ENCODE assay signal across 12 mouse cellular contexts in genomic region chr5:105346463-105346862, GRCm38 (mm10). TPM values are rescaled to one million over a fixed set of nuclear protein-coding genes. Genes with fewer than 3 reads are reported as not detected.
DNase-seq lines count a peak whose midpoint lies in the region; ATAC-seq lines count a peak whose summit lies in the region.
"Had no signal": no experiment of that assay in that cellular context is flagged by ENCODE, and none has a peak within 500 bp of the region (broad histone marks: within the 10 kb centered on the region; RNA-seq: fewer than 3 reads in every experiment).

No protein-coding gene starts in this region.

- H3K4me1 ChIP-seq in limb, embryonic 13.5 days = 0 out of 2 replicates have a peak, but pooled peaks cover 2% of the 10 kb centered on the region
- H3K4me1 ChIP-seq in limb, embryonic 10.5 days = peaks cover 10% of the 10 kb centered on the region
- no peaks in the 10 kb centered on the region for H3K4me1 ChIP-seq in liver, embryonic 13.5 days (replicated peaks)
- no peaks in the 10 kb centered on the region for H3K4me1 ChIP-seq in stomach, embryonic 14.5 days (ENCODE audit: control insufficient read depth, insufficient read depth, low read length)
- H3K4me1 ChIP-seq in hindbrain, embryonic 10.5 days (replicated peaks) = no peaks in the 10 kb centered on the region
- H3K4me1 ChIP-seq: hindbrain, embryonic 12.5 days; neural tube, embryonic 13.5 days had no signal

- 0 out of 2 replicates have a peak, but pooled peaks have one; percentile 36 for ATAC-seq in limb, embryonic 13.5 days (ENCODE audit: low FRiP score, low read depth)
- ATAC-seq in granulocyte monocyte progenitor cell, adult 5-6 weeks (replicated peaks; ENCODE audit: poor library complexity, severe bottlenecking) = peak; percentile 45
- ATAC-seq in liver, embryonic 13.5 days (ENCODE audit: low read depth) = 0 out of 2 replicates have a peak, but pooled peaks have one; percentile 45
- 0 out of 2 replicates have a peak, but pooled peaks have one; percentile 69 for ATAC-seq in stomach, embryonic 14.5 days (ENCODE audit: insufficient number of reproducible peaks, insufficient read depth, low FRiP score, low read depth)
- ATAC-seq: forebrain, embryonic 14.5 days had no signal

- H3K27me3 ChIP-seq in limb, embryonic 13.5 days = no peaks in the 10 kb centered on the region
- H3K27me3 ChIP-seq in limb, embryonic 10.5 days (ENCODE audit: low read depth, poor library complexity, severe bottlenecking) = no peaks in the 10 kb centered on the region
- no peaks in the 10 kb centered on the region for H3K27me3 ChIP-seq in liver, embryonic 13.5 days
- H3K27me3 ChIP-seq in stomach, embryonic 14.5 days (ENCODE audit: control insufficient read depth, insufficient read depth, low read length) = no peaks in the 10 kb centered on the region
- no peaks in the 10 kb centered on the region for H3K27me3 ChIP-seq in hindbrain, embryonic 10.5 days (ENCODE audit: insufficient read depth, poor library complexity, severe bottlenecking)
- H3K27me3 ChIP-seq: hindbrain, embryonic 12.5 days; neural tube, embryonic 13.5 days had no signal

- H3K9ac ChIP-seq in limb, embryonic 13.5 days = no peak overlapping the region
- no peak overlapping the region for H3K9ac ChIP-seq in liver, embryonic 13.5 days
- H3K9ac ChIP-seq in stomach, embryonic 14.5 days (replicated peaks; ENCODE audit: low read depth, low read length) = no peak overlapping the region
- H3K9ac ChIP-seq: hindbrain, embryonic 12.5 days; neural tube, embryonic 13.5 days had no signal

- no peak overlapping the region for H3K4me3 ChIP-seq in limb, embryonic 13.5 days
- no peak overlapping the region for H3K4me3 ChIP-seq in limb, embryonic 10.5 days
- no peak overlapping the region for H3K4me3 ChIP-seq in liver, embryonic 13.5 days (replicated peaks)
- H3K4me3 ChIP-seq in stomach, embryonic 14.5 days (ENCODE audit: low read depth, low read length) = no peak overlapping the region
- no peak overlapping the region for H3K4me3 ChIP-seq in hindbrain, embryonic 10.5 days
- H3K4me3 ChIP-seq: hindbrain, embryonic 12.5 days; neural tube, embryonic 13.5 days had no signal

- no peaks in the 10 kb centered on the region for H3K9me3 ChIP-seq in limb, embryonic 13.5 days
- no peaks in the 10 kb centered on the region for H3K9me3 ChIP-seq in limb, embryonic 10.5 days (replicated peaks)
- no peaks in the 10 kb centered on the region for H3K9me3 ChIP-seq in liver, embryonic 13.5 days (replicated peaks)
- no peaks in the 10 kb centered on the region for H3K9me3 ChIP-seq in stomach, embryonic 14.5 days (ENCODE audit: control insufficient read depth, low read depth, low read length)
- H3K9me3 ChIP-seq in hindbrain, embryonic 10.5 days = no peaks in the 10 kb centered on the region
- H3K9me3 ChIP-seq: hindbrain, embryonic 12.5 days; neural tube, embryonic 13.5 days had no signal

- H3K36me3 ChIP-seq in limb, embryonic 13.5 days = no peaks in the 10 kb centered on the region
- no peaks in the 10 kb centered on the region for H3K36me3 ChIP-seq in limb, embryonic 10.5 days
- H3K36me3 ChIP-seq in liver, embryonic 13.5 days = no peaks in the 10 kb centered on the region
- no peaks in the 10 kb centered on the region for H3K36me3 ChIP-seq in stomach, embryonic 14.5 days (ENCODE audit: control insufficient read depth, insufficient read depth, low read length)
- no peaks in the 10 kb centered on the region for H3K36me3 ChIP-seq in hindbrain, embryonic 10.5 days
- H3K36me3 ChIP-seq: hindbrain, embryonic 12.5 days; neural tube, embryonic 13.5 days had no signal

- DNase-seq in limb, embryonic 10.5 days (ENCODE audit: low spot score) = no peak
- no peak for DNase-seq in liver, embryonic 13.5 days
- DNase-seq in hindbrain, embryonic 10.5 days (ENCODE audit: low spot score) = no peak
- DNase-seq in layer of hippocampus, postnatal 25 days (ENCODE audit: extremely low spot score in 1 of 2, low spot score in 1 of 2) = no peak
- no peak for DNase-seq in neural tube, embryonic 10.5 days (ENCODE audit: extremely low spot score, low spot score)

- H3K4me2 ChIP-seq in limb, embryonic 13.5 days (replicated peaks) = no peak overlapping the region
- no peak overlapping the region for H3K4me2 ChIP-seq in liver, embryonic 13.5 days
- H3K4me2 ChIP-seq in stomach, embryonic 14.5 days (replicated peaks; ENCODE audit: low read depth, low read length) = no peak overlapping the region
- H3K4me2 ChIP-seq: hindbrain, embryonic 12.5 days; neural tube, embryonic 13.5 days had no signal

- no peak overlapping the region for H3K27ac ChIP-seq in limb, embryonic 13.5 days
- no peak overlapping the region for H3K27ac ChIP-seq in limb, embryonic 10.5 days
- H3K27ac ChIP-seq in liver, embryonic 13.5 days = no peak overlapping the region; the same call in 1 of the 2 replicates
- no peak overlapping the region for H3K27ac ChIP-seq in stomach, embryonic 14.5 days (ENCODE audit: low read length)
- H3K27ac ChIP-seq in hindbrain, embryonic 10.5 days = no peak overlapping the region
- H3K27ac ChIP-seq: hindbrain, embryonic 12.5 days; macrophage; neural tube, embryonic 13.5 days had no signal

RNA-seq across cellular contexts. Expression of gene Gbp6, which starts 53.0 kb away (rescaled TPM):
- 1.2 and 1.4 TPM in 2 replicates for polyA plus RNA-seq in limb, embryonic 13.5 days (2015; fragmentation: Nextera tagmentation; extraction: Ambion mirVana)
- not detected in 2 replicates for polyA plus RNA-seq in limb, embryonic 10.5 days (2016; fragmentation: Nextera tagmentation; extraction: Ambion mirVana)
- total RNA-seq in granulocyte monocyte progenitor cell, adult 5-6 weeks (2014; fragmentation: Nextera tagmentation) = 0.77 TPM in 1 of 2 replicates, not detected in the other
- 0.65 and 0.77 TPM in 2 replicates for total RNA-seq in granulocyte monocyte progenitor cell, adult 5-6 weeks (2017)
- polyA plus RNA-seq in liver, embryonic 13.5 days (2015; fragmentation: Nextera tagmentation; extraction: Ambion mirVana) = 1.2 TPM in 2 replicates
- polyA plus RNA-seq in stomach, embryonic 14.5 days (2014; fragmentation: Nextera tagmentation; extraction: Ambion mirVana) = 2.0 and 2.3 TPM in 2 replicates
- 0.16 and 0.24 TPM in 2 replicates for polyA plus RNA-seq in hindbrain, embryonic 10.5 days (2016; fragmentation: Nextera tagmentation; extraction: Ambion mirVana)
- under 1 TPM; 0.59 to 0.63 TPM for total RNA-seq in layer of hippocampus, postnatal 25 days (2021)

RNA-seq across cellular contexts. Expression of gene Gm43302, which starts 53.0 kb away (rescaled TPM):
- not detected in 2 replicates for polyA plus RNA-seq in limb, embryonic 13.5 days (2015; fragmentation: Nextera tagmentation; extraction: Ambion mirVana)
- not detected in 2 replicates for polyA plus RNA-seq in limb, embryonic 10.5 days (2016; fragmentation: Nextera tagmentation; extraction: Ambion mirVana)
- total RNA-seq in granulocyte monocyte progenitor cell, adult 5-6 weeks (2014; fragmentation: Nextera tagmentation) = not detected in 2 replicates
- not detected in 2 replicates for total RNA-seq in granulocyte monocyte progenitor cell, adult 5-6 weeks (2017)
- polyA plus RNA-seq in liver, embryonic 13.5 days (2015; fragmentation: Nextera tagmentation; extraction: Ambion mirVana) = not detected in 2 replicates
- not detected in 2 replicates for polyA plus RNA-seq in stomach, embryonic 14.5 days (2014; fragmentation: Nextera tagmentation; extraction: Ambion mirVana)
- polyA plus RNA-seq in hindbrain, embryonic 10.5 days (2016; fragmentation: Nextera tagmentation; extraction: Ambion mirVana) = not detected in 2 replicates
- total RNA-seq in layer of hippocampus, postnatal 25 days (2021) = under 1 TPM in 1 of 2 experiments, not detected in 1; 0.09 TPM
- polyA plus RNA-seq: macrophage; neural tube, embryonic 13.5 days had no signal
